Mouse (Mus musculus): ENCODE measurements around the gene Edn2. TPM values are rescaled to one million over a fixed set of nuclear protein-coding genes. Genes with fewer than 3 reads are reported as not detected.
A peak's percentile ranks its signal among the peaks of the same experiment; 100 is the strongest.

The Edn2 gene
- polyA plus RNA-seq, 1 experiment, result 0.42 TPM

DNA sequence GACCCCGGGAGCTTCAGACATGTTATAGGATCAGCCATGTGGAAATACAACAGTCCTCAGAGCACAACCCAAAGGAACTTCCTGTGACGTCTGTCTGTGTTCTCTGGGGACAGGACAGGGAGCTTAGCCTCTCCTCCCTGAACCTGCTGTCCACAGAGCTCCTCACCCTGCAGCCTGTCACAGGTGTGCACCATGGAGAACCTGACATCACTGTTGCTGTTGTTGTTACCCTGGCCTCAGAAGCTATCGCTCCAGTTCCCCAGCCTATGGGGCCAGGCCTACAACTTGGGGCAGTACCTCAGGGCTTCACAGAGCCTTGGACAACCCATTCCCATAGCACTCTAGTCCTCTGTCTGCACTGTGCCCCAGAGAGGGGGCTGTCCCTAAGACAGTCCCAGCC lies 33.7 kb upstream of the Edn2 start:
- Histone ChIP-seq H3K4me1 (ENCODE audit: control insufficient read depth, insufficient read depth, low read length) (no peaks in the 10 kb centered on the region), H3K27ac (ENCODE audit: insufficient read depth, low read length) (no peak overlapping the region), H3K4me3 (ENCODE audit: low read depth, low read length) (no peak overlapping the region), H3K9ac (ENCODE audit: low read depth, poor library complexity, severe bottlenecking) (no peak overlapping the region), H3K9me3 (replicated peaks; ENCODE audit: control insufficient read depth, insufficient read depth, low read length, poor library complexity, severe bottlenecking) (no peaks in the 10 kb centered on the region), H3K27me3 (ENCODE audit: control insufficient read depth, insufficient read depth, low read length, poor library complexity, severe bottlenecking) (no peaks in the 10 kb centered on the region), H3K36me3 (ENCODE audit: control insufficient read depth, insufficient read depth, low read length, poor library complexity, severe bottlenecking) (no peaks in the 10 kb centered on the region)
- TF ChIP-seq POLR2A (IDR thresholded peaks at IDR 0.05; ENCODE audit: insufficient read depth, low read length) (no peak), EP300 (IDR thresholded peaks at IDR 0.05; ENCODE audit: insufficient read depth, low read depth, low read length) (no peak), CTCF (IDR thresholded peaks at IDR 0.05; ENCODE audit: low read depth, low read length) (no peak)

DNA sequence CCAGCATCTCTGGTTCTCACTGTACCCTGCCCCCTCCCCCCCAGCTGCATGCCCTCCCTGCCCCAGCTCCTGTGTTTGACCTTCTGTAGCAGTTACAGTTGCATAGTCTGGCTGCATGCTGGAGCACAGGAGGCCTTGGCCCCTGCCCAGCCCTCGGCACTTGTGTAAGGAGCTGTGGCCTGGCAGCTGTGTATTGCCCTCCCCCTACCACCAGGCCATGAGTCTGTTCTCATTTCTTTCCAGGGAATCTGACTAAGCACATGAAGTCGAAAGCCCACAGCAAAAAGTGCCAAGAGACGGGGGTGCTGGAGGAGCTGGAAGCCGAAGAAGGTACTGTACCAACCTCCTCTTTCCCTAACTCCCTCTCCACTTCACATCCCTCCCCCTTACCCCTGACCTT lies 33.0 kb upstream of the Edn2 start:
- Histone ChIP-seq H3K27me3 (ENCODE audit: control insufficient read depth, insufficient read depth, low read length, poor library complexity, severe bottlenecking) (no peaks in the 10 kb centered on the region), H3K36me3 (ENCODE audit: control insufficient read depth, insufficient read depth, low read length, poor library complexity, severe bottlenecking) (no peaks in the 10 kb centered on the region), H3K27ac (ENCODE audit: insufficient read depth, low read length) (no peak overlapping the region), H3K4me3 (ENCODE audit: low read depth, low read length) (no peak overlapping the region), H3K9me3 (replicated peaks; ENCODE audit: control insufficient read depth, insufficient read depth, low read length, poor library complexity, severe bottlenecking) (no peaks in the 10 kb centered on the region), H3K9ac (ENCODE audit: low read depth, poor library complexity, severe bottlenecking) (no peak overlapping the region), H3K4me1 (ENCODE audit: control insufficient read depth, insufficient read depth, low read length) (no peaks in the 10 kb centered on the region)
- TF ChIP-seq POLR2A (IDR thresholded peaks at IDR 0.05; ENCODE audit: insufficient read depth, low read length) (no peak), CTCF (IDR thresholded peaks at IDR 0.05; ENCODE audit: low read depth, low read length) (no peak), EP300 (IDR thresholded peaks at IDR 0.05; ENCODE audit: insufficient read depth, low read depth, low read length) (no peak)

DNA sequence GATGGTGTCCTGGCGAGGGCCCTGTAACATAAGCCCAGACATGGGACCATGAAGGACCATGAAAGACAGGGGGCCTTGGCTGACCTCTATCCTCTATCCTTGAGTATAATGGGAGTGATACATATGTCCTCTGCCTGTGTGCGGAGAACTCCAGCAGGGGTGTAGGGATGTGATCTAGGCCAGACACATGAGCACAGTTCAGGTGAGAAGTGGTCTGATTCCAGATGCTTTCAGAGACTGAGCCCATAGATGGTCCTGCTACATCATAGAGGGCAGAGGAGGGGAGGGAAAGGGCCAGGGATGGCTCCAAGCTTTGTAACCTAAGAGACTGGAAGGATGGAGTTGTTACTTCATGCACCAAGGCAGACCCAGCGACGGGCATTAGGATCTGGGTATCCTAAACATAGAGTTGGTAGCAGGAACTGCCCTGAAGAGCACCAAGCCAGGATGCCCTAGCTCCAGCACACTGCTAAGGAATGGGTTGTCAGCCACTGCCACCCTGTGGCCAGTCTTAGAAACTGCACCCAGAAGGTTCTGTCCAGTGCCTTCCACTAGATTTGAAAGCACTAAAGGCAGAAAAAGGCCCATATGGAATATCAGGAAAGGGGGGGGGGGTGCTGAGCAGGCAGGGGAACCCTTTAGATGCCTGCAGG lies 31.6 kb upstream of the Edn2 start:
- no peaks in the 10 kb centered on the region for H3K4me1 ChIP-seq (ENCODE audit: control insufficient read depth, insufficient read depth, low read length)
- no peak overlapping the region for H3K9ac ChIP-seq (ENCODE audit: low read depth, poor library complexity, severe bottlenecking)
- peak; percentile 83 for TF ChIP-seq CTCF (IDR thresholded peaks at IDR 0.05; ENCODE audit: low read depth, low read length)
- no peak for TF ChIP-seq EP300 (IDR thresholded peaks at IDR 0.05; ENCODE audit: insufficient read depth, low read depth, low read length)
- H3K27ac ChIP-seq (ENCODE audit: insufficient read depth, low read length), result no peak overlapping the region
- no peaks in the 10 kb centered on the region for H3K36me3 ChIP-seq (ENCODE audit: control insufficient read depth, insufficient read depth, low read length, poor library complexity, severe bottlenecking)
- H3K4me3 ChIP-seq (ENCODE audit: low read depth, low read length), result no peak overlapping the region
- no peaks in the 10 kb centered on the region for H3K9me3 ChIP-seq (replicated peaks; ENCODE audit: control insufficient read depth, insufficient read depth, low read length, poor library complexity, severe bottlenecking)
- H3K27me3 ChIP-seq (ENCODE audit: control insufficient read depth, insufficient read depth, low read length, poor library complexity, severe bottlenecking), result no peaks in the 10 kb centered on the region

DNA sequence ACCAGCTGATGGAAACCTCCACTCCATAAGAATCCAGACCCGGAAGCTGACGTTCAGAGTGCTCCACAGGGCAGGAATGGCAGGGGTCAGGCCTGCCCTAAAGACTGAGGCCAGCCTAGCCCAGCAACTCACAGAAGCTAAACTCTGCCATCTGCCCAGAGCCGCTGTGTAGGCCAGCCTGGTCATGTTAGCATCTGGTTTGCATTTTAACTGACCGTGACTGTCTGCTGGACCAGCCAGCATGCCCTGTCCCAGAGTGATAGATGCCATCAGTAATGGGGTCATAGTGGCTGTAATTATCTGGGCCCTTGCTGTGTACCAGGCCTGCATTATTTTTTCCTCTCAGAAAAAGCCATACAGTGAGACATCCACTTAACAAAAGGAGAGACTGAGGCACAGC lies 30.1 kb upstream of the Edn2 start:
- H3K4me3 ChIP-seq (ENCODE audit: low read depth, low read length), result no peak overlapping the region
- TF ChIP-seq EP300 (IDR thresholded peaks at IDR 0.05; ENCODE audit: insufficient read depth, low read depth, low read length) (no peak), POLR2A (IDR thresholded peaks at IDR 0.05; ENCODE audit: insufficient read depth, low read length) (no peak), CTCF (IDR thresholded peaks at IDR 0.05; ENCODE audit: low read depth, low read length) (no peak)
- no peaks in the 10 kb centered on the region for H3K9me3 ChIP-seq (replicated peaks; ENCODE audit: control insufficient read depth, insufficient read depth, low read length, poor library complexity, severe bottlenecking)
- no peak overlapping the region for H3K27ac ChIP-seq (ENCODE audit: insufficient read depth, low read length)
- H3K36me3 ChIP-seq (ENCODE audit: control insufficient read depth, insufficient read depth, low read length, poor library complexity, severe bottlenecking), result no peaks in the 10 kb centered on the region
- no peaks in the 10 kb centered on the region for H3K27me3 ChIP-seq (ENCODE audit: control insufficient read depth, insufficient read depth, low read length, poor library complexity, severe bottlenecking)
- H3K4me1 ChIP-seq (ENCODE audit: control insufficient read depth, insufficient read depth, low read length), result no peaks in the 10 kb centered on the region
- no peak overlapping the region for H3K9ac ChIP-seq (ENCODE audit: low read depth, poor library complexity, severe bottlenecking)

DNA sequence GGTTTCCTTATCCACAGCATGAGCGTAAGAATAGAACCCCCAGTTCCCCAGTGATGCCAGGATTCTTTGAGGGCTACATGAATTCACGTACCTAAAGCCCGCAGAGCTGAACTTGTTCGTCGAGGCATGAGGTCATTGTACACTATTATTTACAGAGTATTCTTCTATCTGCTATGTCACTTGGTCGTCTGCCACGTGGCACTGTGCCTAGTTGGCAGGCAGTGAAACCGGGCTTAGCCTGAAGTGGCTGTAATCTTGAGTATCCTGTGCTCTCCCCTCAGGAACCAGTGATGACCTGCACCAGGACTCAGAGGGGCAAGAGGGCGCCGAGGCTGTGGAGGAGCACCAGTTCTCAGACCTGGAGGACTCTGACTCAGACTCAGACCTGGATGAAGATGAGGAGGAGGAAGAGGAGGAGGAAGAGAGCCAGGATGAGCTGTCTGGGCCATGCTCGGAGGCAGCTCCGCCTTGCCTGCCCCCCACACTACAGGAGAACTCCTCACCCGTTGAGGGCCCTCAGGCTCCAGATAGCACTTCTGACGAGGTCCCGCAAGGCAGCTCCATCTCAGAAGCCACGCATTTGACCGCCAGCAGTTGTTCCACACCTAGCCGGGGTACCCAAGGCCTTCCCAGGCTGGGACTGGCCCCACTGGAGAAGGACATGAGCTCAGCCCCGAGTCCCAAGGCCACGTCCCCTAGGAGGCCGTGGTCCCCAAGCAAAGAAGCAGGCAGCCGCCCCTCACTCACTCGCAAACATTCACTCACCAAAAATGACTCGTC lies 29.4 kb upstream of the Edn2 start:
- Histone ChIP-seq H3K9ac (ENCODE audit: low read depth, poor library complexity, severe bottlenecking) (no peak overlapping the region), H3K36me3 (ENCODE audit: control insufficient read depth, insufficient read depth, low read length, poor library complexity, severe bottlenecking) (no peaks in the 10 kb centered on the region), H3K4me1 (ENCODE audit: control insufficient read depth, insufficient read depth, low read length) (no peaks in the 10 kb centered on the region), H3K27ac (ENCODE audit: insufficient read depth, low read length) (no peak overlapping the region), H3K9me3 (replicated peaks; ENCODE audit: control insufficient read depth, insufficient read depth, low read length, poor library complexity, severe bottlenecking) (no peaks in the 10 kb centered on the region), H3K4me3 (ENCODE audit: low read depth, low read length) (no peak overlapping the region), H3K27me3 (ENCODE audit: control insufficient read depth, insufficient read depth, low read length, poor library complexity, severe bottlenecking) (no peaks in the 10 kb centered on the region)
- TF ChIP-seq CTCF (IDR thresholded peaks at IDR 0.05; ENCODE audit: low read depth, low read length) (no peak), POLR2A (IDR thresholded peaks at IDR 0.05; ENCODE audit: insufficient read depth, low read length) (no peak), EP300 (IDR thresholded peaks at IDR 0.05; ENCODE audit: insufficient read depth, low read depth, low read length) (no peak)

DNA sequence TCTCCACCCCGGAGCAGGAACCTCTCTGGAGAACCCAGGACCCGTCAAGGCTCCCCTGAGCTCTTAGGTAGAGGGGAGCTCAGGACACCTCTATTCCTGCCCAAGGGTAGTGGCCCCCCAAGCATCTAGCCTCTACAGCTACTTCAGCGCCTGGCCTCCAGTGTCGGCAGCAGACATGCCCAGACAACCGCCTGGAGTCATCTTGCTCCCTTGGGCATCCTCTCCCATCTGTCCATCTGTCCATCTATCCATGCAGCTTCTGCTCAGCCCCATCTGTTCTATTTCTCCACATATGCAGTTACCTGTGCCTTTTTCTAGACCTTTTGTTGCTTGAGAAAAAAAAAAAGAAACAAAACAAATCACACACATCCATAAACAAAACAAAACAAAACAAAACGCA lies 26.8 kb upstream of the Edn2 start:
- H3K9ac ChIP-seq (ENCODE audit: low read depth, poor library complexity, severe bottlenecking), result no peak overlapping the region
- H3K27me3 ChIP-seq (ENCODE audit: control insufficient read depth, insufficient read depth, low read length, poor library complexity, severe bottlenecking), result no peaks in the 10 kb centered on the region
- no peak for TF ChIP-seq EP300 (IDR thresholded peaks at IDR 0.05; ENCODE audit: insufficient read depth, low read depth, low read length)
- no peak for TF ChIP-seq POLR2A (IDR thresholded peaks at IDR 0.05; ENCODE audit: insufficient read depth, low read length)
- no peak overlapping the region for H3K4me3 ChIP-seq (ENCODE audit: low read depth, low read length)
- no peaks in the 10 kb centered on the region for H3K36me3 ChIP-seq (ENCODE audit: control insufficient read depth, insufficient read depth, low read length, poor library complexity, severe bottlenecking)
- H3K9me3 ChIP-seq (replicated peaks; ENCODE audit: control insufficient read depth, insufficient read depth, low read length, poor library complexity, severe bottlenecking), result no peaks in the 10 kb centered on the region
- H3K4me1 ChIP-seq (ENCODE audit: control insufficient read depth, insufficient read depth, low read length), result no peaks in the 10 kb centered on the region
- no peak overlapping the region for H3K27ac ChIP-seq (ENCODE audit: insufficient read depth, low read length)
